Mouse (Mus musculus) heart, embryonic 15.5 days (tissue): ENCODE results near the gene Irf9. TPM values are rescaled to one million over a fixed set of nuclear protein-coding genes. Genes with fewer than 3 reads are reported as not detected.

Experiments
- ATAC-seq: fragments of 200-750 bp; cut with Nextera tagmentation; replicated peaks from 2 replicates; pipeline ENCODE4 v1.8.0; 2017; ENCODE audit warnings: low read depth, moderate TSS enrichment; ENCODE audit not compliant: insufficient number of reproducible peaks, insufficient read depth, low FRiP score
- H3K27ac ChIP-seq: fragments of 300-500 bp; sonication (generic); 2 replicates; pipeline ENCODE4 v1.5.1; 2015; ENCODE audit warnings: mild to moderate bottlenecking, inconsistent platforms
- H3K27me3 ChIP-seq: fragments of 300-500 bp; sonication (generic); 2 replicates; pipeline ENCODE4 v1.6.1; 2015; ENCODE audit warnings: inconsistent platforms
- H3K36me3 ChIP-seq: fragments of 300-500 bp; sonication (generic); 2 replicates; pipeline ENCODE4 v1.6.1; 2015; ENCODE audit warnings: mild to moderate bottlenecking, inconsistent platforms
- H3K4me1 ChIP-seq: fragments of 300-500 bp; sonication (generic); replicated peaks from 2 replicates; pipeline ENCODE4 v1.6.1; 2015; ENCODE audit warnings: inconsistent platforms
- H3K4me2 ChIP-seq: fragments of 300-500 bp; sonication (generic); 2 replicates; pipeline ENCODE4 v1.6.1; 2015; ENCODE audit warnings: inconsistent platforms, mild to moderate bottlenecking, moderate library complexity
- H3K4me3 ChIP-seq: fragments of 300-500 bp; sonication (generic); 2 replicates; pipeline ENCODE4 v1.5.1; 2015; ENCODE audit warnings: mild to moderate bottlenecking, inconsistent platforms
- H3K9ac ChIP-seq: fragments of 300-500 bp; sonication (generic); 2 replicates; pipeline ENCODE4 v1.6.1; 2015; ENCODE audit warnings: mild to moderate bottlenecking, inconsistent platforms
- H3K9me3 ChIP-seq: fragments of 300-500 bp; sonication (generic); replicated peaks from 2 replicates; pipeline ENCODE4 v1.6.1; 2016; ENCODE audit warnings: inconsistent platforms
- WGBS: fragments of 180-500 bp; shearing (Covaris S2); methylation state at CpG from one replicate; pipeline ENCODE4 v1.1.7; 2015; ENCODE audit warnings: mixed read lengths; 5-methylcytosine and 5-hydroxymethylcytosine counted together
- polyA plus RNA-seq: library from polyadenylated mRNA; unstranded; fragments of >200 nt; fragmentation: Nextera tagmentation; extraction: Ambion mirVana; gene quantifications from 2 replicates; pipeline ENCODE4 v1.2.1, GENCODE M21; 2015

Irf9 gene
- polyA plus RNA-seq, 1 experiment from 2014 or later: 9.1 TPM

GRCm38 (mm10) chr14:55596036-55596690, 7.2 kb upstream of the Irf9 start:
- 76% methylated on average over 13 of the region's 13 CpGs for WGBS
- Histone ChIP-seq H3K9me3 (no peaks in the 10 kb centered on the region), H3K4me1 (peaks cover 16% of the 10 kb centered on the region), H3K4me2 (no peak overlapping the region), H3K27ac (0 out of 2 replicates have a peak overlapping the region, but pooled peaks have one; percentile 4), H3K9ac (no peak overlapping the region), H3K4me3 (no peak overlapping the region), H3K27me3 (no peaks in the 10 kb centered on the region), H3K36me3 (peaks cover 58% of the 10 kb centered on the region)
- no peak for ATAC-seq

DNA sequence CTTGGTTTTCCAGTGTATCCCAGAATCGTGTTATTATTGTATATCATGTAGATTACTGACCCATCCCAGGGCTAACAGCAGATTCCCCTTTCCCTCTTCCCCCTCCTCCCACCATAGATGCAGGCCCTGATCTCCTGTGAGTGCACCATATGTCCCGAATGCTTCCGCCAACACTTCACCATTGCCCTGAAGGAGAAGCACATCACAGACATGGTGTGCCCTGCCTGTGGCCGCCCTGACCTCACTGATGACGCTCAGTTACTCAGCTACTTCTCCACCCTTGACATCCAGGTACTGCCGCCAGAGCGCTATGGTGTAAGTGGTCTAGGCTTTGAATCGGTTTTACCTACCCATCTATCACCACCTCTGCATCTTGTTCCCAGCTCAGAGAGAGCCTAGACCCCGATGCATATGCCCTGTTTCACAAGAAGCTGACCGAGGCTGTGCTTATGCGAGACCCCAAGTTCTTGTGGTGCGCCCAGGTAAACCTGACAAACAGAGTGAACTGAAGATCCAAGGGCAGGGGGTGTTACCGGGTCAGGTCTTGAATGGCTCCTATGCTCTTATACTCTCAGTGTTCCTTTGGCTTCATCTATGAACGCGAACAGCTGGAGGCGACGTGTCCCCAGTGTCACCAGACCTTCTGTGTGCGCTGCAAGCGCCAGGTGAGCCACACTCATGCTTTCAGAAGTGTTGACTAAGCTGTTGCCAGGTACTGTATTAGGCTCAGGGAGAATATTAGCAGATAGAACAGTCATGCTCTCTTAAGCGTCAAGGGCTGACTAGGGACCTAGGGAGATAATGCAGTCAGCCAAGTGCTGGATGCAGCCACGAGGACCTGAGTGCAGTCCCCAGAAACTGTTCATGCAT, 4.6 kb upstream of the Irf9 start:
- ATAC-seq: no peak
- Histone ChIP-seq H3K4me1 (peaks cover 4% of the 10 kb centered on the region; the same call in 1 of the 2 replicates), H3K9ac (no peak overlapping the region), H3K4me2 (no peak overlapping the region), H3K27ac (no peak overlapping the region), H3K9me3 (no peaks in the 10 kb centered on the region), H3K4me3 (no peak overlapping the region), H3K36me3 (peaks cover 80% of the 10 kb centered on the region), H3K27me3 (no peaks in the 10 kb centered on the region)
- 93% methylated on average over 21 of the region's 21 CpGs for WGBS

GRCm38 (mm10) chr14:55603633-55604576, 534 bp downstream of the Irf9 start:
- WGBS: 14% methylated on average over 19 of the region's 19 CpGs

DNA sequence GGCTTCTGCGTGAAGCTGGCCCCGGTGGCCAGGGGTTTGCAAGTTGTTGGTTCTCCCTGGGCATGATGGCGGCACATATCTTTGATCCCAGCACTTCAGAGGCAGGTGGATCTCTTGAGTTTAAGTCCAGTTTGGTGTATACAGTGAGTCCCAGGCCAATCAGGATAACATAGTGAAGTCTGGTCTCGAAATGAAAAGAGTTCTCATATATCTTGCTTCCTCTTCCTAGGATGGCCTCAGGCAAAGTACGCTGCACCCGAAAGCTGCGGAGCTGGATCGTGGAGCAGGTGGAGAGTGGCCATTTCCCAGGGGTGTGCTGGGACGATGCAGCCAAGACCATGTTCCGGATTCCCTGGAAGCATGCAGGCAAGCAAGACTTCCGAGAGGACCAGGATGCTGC, 1.5 kb downstream of the Irf9 start:
- Histone ChIP-seq H3K9ac (no peak overlapping the region), H3K9me3 (no peaks in the 10 kb centered on the region), H3K27me3 (no peaks in the 10 kb centered on the region), H3K27ac (peak overlapping the region; percentile 82; the same call in 1 of the 2 replicates), H3K36me3 (peaks cover 59% of the 10 kb centered on the region), H3K4me3 (peak overlapping the region; percentile 55), H3K4me1 (peaks cover 18% of the 10 kb centered on the region), H3K4me2 (peak overlapping the region; percentile 75)
- WGBS: 89% methylated on average over 11 of the region's 11 CpGs
- ATAC-seq: no peak

More at GRCm38 (mm10) chr14:55603633-55604576, 534 bp downstream of the Irf9 start:
- peak; percentile 82 for ATAC-seq
- Histone ChIP-seq H3K4me2 (peak overlapping the region; percentile 75), H3K9ac (peak overlapping the region; percentile 69), H3K27ac (peak overlapping the region; percentile 82), H3K4me1 (peaks cover 18% of the 10 kb centered on the region), H3K4me3 (peak overlapping the region; percentile 55), H3K9me3 (no peaks in the 10 kb centered on the region), H3K27me3 (no peaks in the 10 kb centered on the region), H3K36me3 (peaks cover 59% of the 10 kb centered on the region)

DNA sequence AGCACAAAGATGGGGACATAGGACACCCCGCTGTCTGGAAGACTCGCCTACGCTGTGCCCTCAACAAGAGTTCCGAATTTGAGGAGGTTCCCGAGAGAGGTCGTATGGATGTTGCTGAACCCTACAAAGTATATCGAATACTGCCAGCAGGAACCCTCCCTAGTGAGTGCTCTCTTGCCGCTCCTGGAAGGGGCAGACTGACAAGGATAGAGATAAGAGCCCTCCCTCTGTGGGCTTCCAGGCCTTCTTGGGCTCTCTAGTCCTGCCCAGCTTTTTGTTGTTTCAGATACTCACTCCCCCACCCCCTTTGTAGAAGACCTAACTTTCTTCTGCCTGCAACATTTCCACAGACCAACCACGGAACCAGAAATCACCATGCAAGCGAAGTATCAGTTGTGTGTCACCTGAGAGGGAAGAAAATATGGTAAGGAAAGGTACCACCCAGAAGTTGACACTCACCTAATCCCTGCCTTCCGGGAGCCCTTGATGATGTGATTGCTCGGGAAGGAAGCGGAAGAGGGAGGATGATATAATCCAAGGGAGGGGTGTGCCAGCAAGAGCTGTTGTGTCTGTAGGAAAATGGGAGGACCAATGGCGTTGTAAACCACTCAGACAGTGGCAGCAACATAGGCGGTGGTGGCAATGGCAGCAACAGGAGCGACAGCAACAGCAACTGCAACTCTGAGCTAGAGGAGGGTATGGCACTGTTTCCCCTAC, 2.5 kb downstream of the Irf9 start:
- WGBS: 79% methylated on average over 16 of the region's 16 CpGs
- Histone ChIP-seq H3K36me3 (peaks cover 57% of the 10 kb centered on the region), H3K4me3 (no peak overlapping the region), H3K9me3 (no peaks in the 10 kb centered on the region), H3K9ac (no peak overlapping the region), H3K4me1 (peaks cover 18% of the 10 kb centered on the region), H3K4me2 (no peak overlapping the region), H3K27ac (no peak overlapping the region), H3K27me3 (no peaks in the 10 kb centered on the region)
- no peak for ATAC-seq

GRCm38 (mm10) chr14:55608339-55608738, 5.0 kb downstream of the Irf9 start:
- H3K27me3 ChIP-seq: no peaks in the 10 kb centered on the region
- H3K4me2 ChIP-seq: no peak overlapping the region
- H3K9ac ChIP-seq: no peak overlapping the region
- peaks cover 23% of the 10 kb centered on the region for H3K4me1 ChIP-seq
- ATAC-seq: no peak
- H3K27ac ChIP-seq: no peak overlapping the region
- H3K4me3 ChIP-seq: no peak overlapping the region
- H3K36me3 ChIP-seq: peaks cover 35% of the 10 kb centered on the region
- 94% methylated on average over 6 of the region's 6 CpGs for WGBS
- no peaks in the 10 kb centered on the region for H3K9me3 ChIP-seq

GRCm38 (mm10) chr14:55613346-55613745, 10.0 kb downstream of the Irf9 start:
- no peak for ATAC-seq
- H3K4me2 ChIP-seq: no peak overlapping the region
- 30% methylated on average over 6 of the region's 6 CpGs for WGBS
- H3K27ac ChIP-seq: 0 out of 2 replicates have a peak overlapping the region, but pooled peaks have one; percentile 26
- H3K27me3 ChIP-seq: no peaks in the 10 kb centered on the region
- H3K9ac ChIP-seq: no peak overlapping the region
- H3K9me3 ChIP-seq: no peaks in the 10 kb centered on the region
- H3K4me1 ChIP-seq: peaks cover 9% of the 10 kb centered on the region
- H3K36me3 ChIP-seq: peaks cover 15% of the 10 kb centered on the region
- H3K4me3 ChIP-seq: no peak overlapping the region

DNA sequence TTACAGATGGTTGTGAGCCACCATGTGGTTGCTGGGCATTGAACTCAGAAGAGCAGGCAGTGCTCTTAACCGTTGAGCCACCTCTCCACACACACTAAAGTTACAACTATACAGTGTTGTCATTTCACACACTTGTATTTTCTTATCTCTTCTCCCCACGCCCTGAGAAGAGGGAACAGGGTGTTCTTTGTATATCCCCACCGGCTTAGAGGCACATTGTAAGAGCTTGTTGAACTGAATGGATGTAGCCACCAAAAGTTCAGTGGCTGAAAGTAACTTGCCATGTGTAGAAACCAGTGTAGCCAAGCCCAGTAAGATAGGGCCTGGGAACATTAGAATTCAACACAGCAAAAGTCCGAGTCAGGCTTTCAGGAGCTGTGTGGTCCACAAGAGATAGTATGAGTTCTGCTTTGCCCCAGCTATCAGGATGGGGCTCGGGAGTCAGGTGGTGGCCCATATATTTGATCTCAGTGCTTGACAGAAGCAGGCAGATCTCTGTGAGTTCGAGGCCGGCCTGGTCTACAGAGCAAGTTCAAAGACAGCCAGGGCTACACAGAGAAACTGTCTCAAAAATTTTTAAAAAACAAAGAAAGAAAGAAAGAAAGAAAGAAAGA, 11.3 kb downstream of the Irf9 start:
- H3K27me3 ChIP-seq: no peaks in the 10 kb centered on the region
- peaks cover 3% of the 10 kb centered on the region for H3K36me3 ChIP-seq
- 58% methylated on average over 7 of the region's 7 CpGs for WGBS
- no peak for ATAC-seq
- no peak overlapping the region for H3K27ac ChIP-seq
- H3K4me3 ChIP-seq: no peak overlapping the region
- no peaks in the 10 kb centered on the region for H3K9me3 ChIP-seq
- H3K9ac ChIP-seq: no peak overlapping the region
- H3K4me2 ChIP-seq: no peak overlapping the region
- H3K4me1 ChIP-seq: peaks cover 15% of the 10 kb centered on the region

GRCm38 (mm10) chr14:55615876-55616275, 12.5 kb downstream of the Irf9 start:
- Histone ChIP-seq H3K27me3 (no peaks in the 10 kb centered on the region), H3K27ac (no peak overlapping the region), H3K4me3 (no peak overlapping the region), H3K36me3 (no peaks in the 10 kb centered on the region), H3K4me2 (no peak overlapping the region), H3K9me3 (no peaks in the 10 kb centered on the region), H3K4me1 (peaks cover 15% of the 10 kb centered on the region), H3K9ac (no peak overlapping the region)
- WGBS: 58% methylated on average over 2 of the region's 2 CpGs
- no peak for ATAC-seq

DNA sequence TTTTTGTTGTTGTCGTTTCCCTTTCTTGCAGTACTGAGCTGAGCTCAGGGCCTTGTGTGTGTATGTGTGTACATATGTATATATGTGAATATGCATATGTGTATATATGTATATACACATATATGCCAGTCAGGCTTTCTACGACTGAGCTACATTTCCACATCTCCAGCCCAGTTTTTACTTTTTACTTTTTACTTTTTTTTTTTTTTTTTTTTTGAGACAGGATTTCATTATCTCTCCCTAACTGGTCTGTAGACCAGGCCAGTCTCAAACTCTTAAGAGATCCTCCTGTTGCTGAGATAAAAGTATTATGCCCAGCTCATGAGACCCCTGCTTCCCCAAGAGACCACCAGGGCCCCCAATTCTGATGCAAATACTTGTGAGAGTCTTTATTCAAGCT, 13.5 kb downstream of the Irf9 start:
- ATAC-seq: no peak
- WGBS: 82% methylated on average over 2 of the region's 2 CpGs
- H3K9me3 ChIP-seq: no peaks in the 10 kb centered on the region
- H3K4me1 ChIP-seq: peaks cover 15% of the 10 kb centered on the region
- H3K36me3 ChIP-seq: no peaks in the 10 kb centered on the region
- H3K4me3 ChIP-seq: no peak overlapping the region
- H3K27ac ChIP-seq: no peak overlapping the region
- no peak overlapping the region for H3K9ac ChIP-seq
- no peak overlapping the region for H3K4me2 ChIP-seq
- H3K27me3 ChIP-seq: no peaks in the 10 kb centered on the region
